Mouse (Mus musculus) embryonic fibroblast, embryonic 13.5 days (primary cell): ENCODE results near the gene Hyal2. TPM values are rescaled to one million over a fixed set of nuclear protein-coding genes. Genes with fewer than 3 reads are reported as not detected.

Source experiments
- H3K27ac ChIP-seq: 2 replicates; pipeline ENCODE4 v1.5.1; 2012; ENCODE audit warnings: low read length, control low read depth, inconsistent platforms; ENCODE audit not compliant: insufficient read depth
- H3K4me1 ChIP-seq: 2 replicates; pipeline ENCODE4 v1.6.1; 2011; ENCODE audit warnings: low read length; ENCODE audit not compliant: control insufficient read depth, insufficient read depth
- H3K4me3 ChIP-seq: 2 replicates; pipeline ENCODE4 v1.5.1; 2011; ENCODE audit warnings: mild to moderate bottlenecking, control low read depth, low read length; ENCODE audit not compliant: insufficient read depth
- CTCF ChIP-seq: IDR thresholded peaks from 2 replicates; pipeline ENCODE4 v1.5.1; 2011; ENCODE audit warnings: mild to moderate bottlenecking, control low read depth, low read length, moderate library complexity, borderline replicate concordance; ENCODE audit not compliant: insufficient read depth
- POLR2A ChIP-seq: IDR thresholded peaks from 2 replicates; pipeline ENCODE4 v1.6.1; 2011; ENCODE audit warnings: low read depth, mild to moderate bottlenecking, control low read depth, low read length, moderate library complexity
- polyA plus RNA-seq: library from polyadenylated mRNA; stranded (reverse); fragments of >200 nt; gene quantifications from 2 replicates; pipeline ENCODE4 v1.2.4, GENCODE M21; 2011; ENCODE audit warnings: low read depth; ENCODE audit not compliant: missing spikeins, insufficient read length

Hyal2 gene
- polyA plus RNA-seq, 1 experiment = 28.0 TPM

DNA sequence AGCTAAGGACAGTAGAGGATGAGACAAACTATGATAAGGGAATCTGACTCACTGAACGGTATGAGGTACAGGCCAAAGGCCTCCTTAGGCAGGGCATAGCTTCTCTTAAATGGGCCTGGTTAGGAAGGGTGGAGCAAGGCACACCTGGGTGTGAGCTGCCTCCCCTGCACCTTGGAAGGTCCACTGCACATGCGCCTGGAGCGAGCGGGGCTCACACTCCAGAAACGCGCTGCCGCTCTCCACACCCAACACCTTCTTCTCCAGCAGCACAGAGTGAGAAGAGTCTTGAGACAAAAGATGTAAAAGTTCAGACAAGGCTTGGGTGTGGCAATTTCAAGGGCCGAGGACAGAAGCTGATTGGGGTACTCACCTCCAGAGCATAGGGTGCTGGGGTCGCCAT is 31.7 kb downstream of the Hyal2 start:
- Histone ChIP-seq H3K4me1 (no peaks in the 10 kb centered on the region), H3K27ac (no peak overlapping the region), H3K4me3 (no peak overlapping the region)
- TF ChIP-seq POLR2A = no peak
- TF ChIP-seq CTCF = no peak

DNA sequence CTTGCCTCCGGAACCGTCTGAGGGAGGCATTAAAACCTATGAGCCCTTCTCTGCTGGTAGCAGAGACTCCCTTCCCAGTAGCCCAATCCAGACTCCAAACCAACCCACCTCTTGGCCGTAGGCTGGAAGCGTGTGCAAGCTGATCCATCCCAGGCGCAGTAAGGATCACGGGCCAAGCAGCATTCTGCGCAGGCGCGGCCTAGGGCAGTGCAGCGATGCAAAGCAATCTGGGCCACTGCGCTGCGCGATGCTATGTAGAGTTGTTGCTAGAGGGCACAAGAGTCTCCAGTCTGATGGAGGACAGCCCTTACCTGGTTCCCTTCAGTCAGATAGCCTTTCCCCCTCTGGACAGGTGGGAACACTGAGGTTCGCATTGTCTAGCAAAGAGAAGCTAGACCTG is 32.1 kb downstream of the Hyal2 start:
- TF ChIP-seq POLR2A (no peak), CTCF (no peak)
- Histone ChIP-seq H3K27ac (no peak overlapping the region), H3K4me3 (no peak overlapping the region), H3K4me1 (no peaks in the 10 kb centered on the region)

DNA sequence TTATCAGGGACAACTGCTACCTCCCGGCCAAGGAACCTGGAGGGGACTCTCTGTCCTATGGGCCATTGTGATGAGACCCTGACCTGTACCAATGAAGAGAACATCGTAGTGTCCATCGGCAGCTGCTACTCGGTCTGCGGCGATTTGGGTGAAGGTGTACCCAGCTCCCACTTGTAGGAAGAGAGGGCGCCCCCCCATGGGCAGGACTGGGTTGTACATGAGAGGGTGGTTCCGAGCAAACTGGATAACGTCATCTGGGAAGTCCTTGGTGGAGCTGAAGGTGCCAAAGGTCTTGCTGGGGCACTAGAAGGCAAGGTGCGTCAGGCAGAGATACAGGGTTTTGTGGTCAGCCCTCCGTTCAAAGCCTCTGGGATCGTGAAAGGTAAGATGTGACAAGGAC is 33.0 kb downstream of the Hyal2 start:
- Histone ChIP-seq H3K4me3 (no peak overlapping the region), H3K27ac (no peak overlapping the region), H3K4me1 (no peaks in the 10 kb centered on the region)
- TF ChIP-seq POLR2A (no peak), CTCF (no peak)

DNA sequence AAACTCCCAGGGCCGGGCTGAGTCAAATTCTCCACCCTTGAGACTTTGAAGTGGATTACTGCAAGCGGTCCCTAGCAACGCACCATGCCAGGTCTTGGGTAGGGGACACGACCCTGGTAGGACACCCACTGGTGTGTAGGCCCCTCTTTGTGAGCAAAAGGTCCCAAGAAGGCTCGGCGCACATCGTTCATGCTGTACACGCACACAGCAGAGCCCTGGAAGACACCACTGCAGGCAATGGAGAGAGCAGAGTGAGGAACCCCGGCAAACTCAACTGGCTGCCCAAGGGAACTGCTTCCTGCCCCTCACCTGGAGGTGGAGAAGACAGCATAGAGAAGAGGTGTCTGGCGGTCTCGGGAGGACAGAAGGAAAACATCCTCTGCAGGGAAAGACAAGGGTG is 33.5 kb downstream of the Hyal2 start:
- H3K4me1 ChIP-seq = no peaks in the 10 kb centered on the region
- H3K4me3 ChIP-seq = no peak overlapping the region
- TF ChIP-seq POLR2A (no peak), CTCF (no peak)
- H3K27ac ChIP-seq = no peak overlapping the region

DNA sequence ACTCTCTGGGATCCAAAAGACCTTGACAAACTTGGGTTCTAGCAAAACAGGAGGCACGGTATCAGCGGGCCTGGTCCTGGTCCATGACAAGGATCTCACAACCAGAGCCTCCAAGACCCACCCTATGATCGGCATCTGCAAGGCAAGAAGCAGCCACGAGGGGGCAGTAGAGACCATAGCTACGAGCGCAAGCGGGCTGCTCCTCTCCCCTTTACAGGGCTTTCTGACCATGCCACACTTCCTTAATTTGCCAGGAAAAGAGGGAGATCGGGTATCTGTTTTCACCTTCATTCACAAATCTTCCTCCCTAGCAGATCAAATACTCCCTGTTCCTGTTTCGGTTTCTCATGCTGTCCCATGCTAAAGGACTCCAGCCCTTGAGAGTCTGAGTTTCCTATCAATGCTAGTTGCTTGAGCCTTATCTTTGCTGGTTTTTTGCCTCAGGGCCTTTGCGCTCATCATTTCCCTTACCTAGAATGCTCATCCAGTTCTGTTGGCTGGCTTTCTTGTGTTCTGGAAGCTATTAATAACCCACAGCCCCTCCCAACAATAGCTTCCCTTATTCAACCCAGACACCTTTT is 34.4 kb downstream of the Hyal2 start:
- Histone ChIP-seq H3K27ac (no peak overlapping the region), H3K4me3 (no peak overlapping the region), H3K4me1 (no peaks in the 10 kb centered on the region)
- TF ChIP-seq CTCF (peak; percentile 94), POLR2A (no peak)

DNA sequence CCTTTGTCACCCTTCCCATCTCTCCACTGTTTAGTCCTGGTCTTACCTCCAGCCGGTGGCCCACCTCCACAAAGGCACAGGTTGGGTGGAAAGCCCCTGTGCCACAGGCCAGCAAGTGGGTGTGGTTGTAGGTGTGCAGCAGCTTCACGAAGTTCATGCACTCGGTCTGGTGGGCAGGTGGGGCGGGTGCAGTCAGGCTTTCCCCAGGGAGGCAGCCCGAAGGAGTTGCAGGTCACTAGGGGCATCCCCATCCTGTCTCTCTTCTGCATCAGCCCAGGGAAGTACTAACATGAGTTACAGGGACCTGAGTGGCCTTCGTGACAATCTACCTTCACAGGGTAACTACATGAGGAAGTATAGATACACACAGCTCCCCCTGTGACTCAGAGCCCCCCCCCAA is 35.5 kb downstream of the Hyal2 start:
- TF ChIP-seq POLR2A = no peak
- TF ChIP-seq CTCF = no peak
- no peaks in the 10 kb centered on the region for H3K4me1 ChIP-seq
- H3K27ac ChIP-seq = no peak overlapping the region

DNA sequence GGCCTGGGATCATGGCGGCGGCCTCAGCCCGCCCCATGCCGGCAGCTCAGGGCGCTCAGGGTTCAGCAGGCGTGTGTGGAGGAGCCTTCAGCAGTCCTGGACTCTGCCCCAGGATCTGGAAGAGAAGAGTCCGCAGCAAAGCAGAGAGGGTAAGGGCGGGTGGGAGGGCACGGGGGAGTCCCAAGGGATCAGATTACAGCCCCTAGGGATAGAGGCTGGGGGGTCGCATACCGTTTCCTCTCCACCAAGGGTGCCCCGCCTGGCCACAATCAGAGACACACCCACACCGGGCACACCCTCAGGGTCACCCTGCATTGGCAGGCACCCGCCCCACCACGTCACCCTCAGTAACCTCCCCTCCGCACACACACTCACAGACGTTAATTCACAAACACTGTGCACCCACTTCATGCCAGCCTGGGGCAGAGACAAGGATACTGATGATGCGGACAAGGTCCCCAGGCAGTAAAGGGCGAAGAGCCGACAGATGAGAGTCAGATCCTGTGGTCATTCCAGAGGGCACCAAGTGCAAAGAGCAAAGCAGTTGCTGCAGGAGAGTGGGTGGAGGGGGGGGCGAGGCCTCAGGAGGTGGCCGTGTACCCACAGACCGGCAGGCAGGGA is 37.4 kb downstream of the Hyal2 start:
- Histone ChIP-seq H3K4me1 (0 out of 2 replicates have a peak, but pooled peaks cover 2% of the 10 kb centered on the region), H3K27ac (no peak overlapping the region), H3K4me3 (no peak overlapping the region)
- TF ChIP-seq POLR2A (no peak), CTCF (no peak)

More for the DNA sequence above, 35.5 kb downstream of the Hyal2 start:
- H3K4me3 ChIP-seq = no peak overlapping the region

DNA sequence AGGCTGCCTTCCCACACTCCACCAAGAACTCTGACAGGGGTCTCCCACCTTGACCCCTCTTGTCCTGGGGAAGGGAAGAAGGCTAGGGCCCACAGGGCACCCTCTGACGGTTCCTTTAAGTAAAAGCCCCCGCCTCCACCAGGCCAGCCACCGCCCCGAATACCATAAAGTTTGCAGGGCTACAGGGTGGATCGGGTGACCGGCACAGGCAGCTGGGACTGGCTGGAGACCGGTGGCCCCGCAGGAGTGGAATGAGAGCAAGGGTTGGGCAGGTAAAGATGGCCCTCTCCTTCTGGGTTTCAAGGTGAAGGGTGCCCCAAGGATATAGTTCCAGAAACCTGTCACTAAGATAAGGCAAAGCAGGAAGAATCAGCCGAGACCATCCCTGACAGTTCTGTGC is 38.8 kb downstream of the Hyal2 start:
- peak; percentile 65 for TF ChIP-seq POLR2A
- no peak for TF ChIP-seq CTCF
- 0 out of 2 replicates have a peak, but pooled peaks cover 2% of the 10 kb centered on the region for H3K4me1 ChIP-seq
- no peak overlapping the region for H3K27ac ChIP-seq
- peak overlapping the region; percentile 12 for H3K4me3 ChIP-seq

DNA sequence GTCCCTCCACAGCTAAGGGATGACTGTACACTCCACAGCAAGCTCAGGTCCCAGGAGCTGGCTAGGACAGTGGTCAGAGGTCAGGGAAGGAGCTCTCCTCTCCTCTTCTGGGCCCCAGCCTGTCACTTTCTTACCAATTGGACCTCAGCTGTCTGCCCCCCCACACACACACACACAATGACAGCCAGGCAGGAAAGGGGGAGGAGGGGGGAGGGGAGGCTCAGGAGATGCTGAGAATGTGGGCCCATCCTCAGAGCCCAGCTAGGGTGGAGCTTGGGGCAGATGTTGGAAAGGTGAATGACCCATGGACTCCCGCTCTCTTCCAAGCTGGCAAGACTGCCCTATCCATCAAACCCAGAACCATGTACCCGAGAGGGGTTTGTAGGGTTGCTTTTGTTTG is 39.3 kb downstream of the Hyal2 start:
- H3K4me3 ChIP-seq = peak overlapping the region; percentile 12
- H3K27ac ChIP-seq = no peak overlapping the region
- H3K4me1 ChIP-seq = peaks cover 2% of the 10 kb centered on the region; the same call in 1 of the 2 replicates
- TF ChIP-seq POLR2A = no peak
- no peak for TF ChIP-seq CTCF

DNA sequence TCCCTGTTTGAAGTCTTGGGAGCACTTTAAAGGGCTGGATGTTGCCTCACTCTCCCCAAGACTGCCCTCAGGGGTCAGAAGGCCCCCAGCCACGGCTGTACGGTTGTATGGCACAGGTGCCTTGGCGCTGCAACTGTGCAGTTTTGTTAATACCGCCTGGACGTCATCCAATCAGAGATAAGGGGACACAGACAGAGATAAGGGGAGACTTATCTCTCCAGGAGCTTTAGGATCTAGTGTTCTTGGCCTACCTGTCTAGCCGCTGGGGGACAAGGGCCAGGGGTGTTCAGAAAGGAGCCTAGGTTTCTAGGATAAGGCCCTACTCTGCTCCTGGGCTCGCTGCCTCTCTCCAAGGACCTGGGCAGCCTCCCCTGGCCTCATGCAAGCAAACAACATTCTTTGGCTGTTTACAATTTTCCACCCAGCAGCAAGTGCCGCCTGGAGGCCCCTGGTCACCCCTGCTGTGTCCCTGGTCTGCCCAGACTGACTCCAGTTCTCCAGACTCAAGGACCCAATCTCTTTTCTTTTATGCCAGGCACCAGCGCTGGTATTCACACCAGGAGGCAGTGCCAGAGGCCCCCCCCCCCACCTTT is 40.0 kb downstream of the Hyal2 start:
- TF ChIP-seq CTCF (no peak), POLR2A (no peak)
- Histone ChIP-seq H3K27ac (no peak overlapping the region), H3K4me1 (peaks cover 2% of the 10 kb centered on the region; the same call in 1 of the 2 replicates), H3K4me3 (no peak overlapping the region)
